Mouse (Mus musculus): ENCODE measurements around the gene Kcnj10. TPM values are rescaled to one million over a fixed set of nuclear protein-coding genes. Genes with fewer than 3 reads are reported as not detected.

The Kcnj10 gene
- total RNA-seq, 1 experiment from 2014 or later, result not detected

DNA sequence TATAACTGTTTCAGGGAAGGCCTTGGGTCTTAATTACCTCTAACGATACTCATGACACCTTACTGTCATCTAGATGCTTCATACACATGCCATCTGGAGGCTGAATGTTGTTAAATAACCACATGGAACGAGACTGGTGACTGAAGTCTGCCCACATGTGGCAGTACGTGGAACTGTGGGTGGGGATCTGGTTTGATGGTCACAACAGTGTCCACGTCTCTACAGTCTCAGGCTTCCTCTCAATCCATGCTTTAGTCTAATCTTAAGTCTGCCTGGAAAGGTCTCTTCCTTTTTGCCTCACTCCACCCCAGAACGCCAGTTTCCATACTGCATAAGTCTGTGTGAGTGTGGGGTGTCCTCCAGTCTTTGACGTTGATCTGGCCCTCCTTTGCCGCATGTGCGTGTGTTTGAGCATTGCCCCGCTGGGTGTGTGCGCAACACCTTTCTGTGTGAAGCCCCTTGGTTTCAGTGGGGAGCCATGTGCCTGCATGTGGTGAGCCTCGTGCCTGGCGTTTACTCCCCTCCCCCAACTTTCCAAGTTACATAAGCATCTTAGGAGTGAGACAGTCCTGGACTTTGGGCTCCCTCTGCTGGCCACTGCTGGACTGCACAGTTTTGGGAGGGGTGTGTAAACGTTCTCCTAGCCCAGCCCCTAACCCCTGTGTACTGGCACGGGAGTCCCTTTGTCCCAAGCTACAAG, 31.2 kb upstream of the Kcnj10 start:
- peak; percentile 34 to 40 for ATAC-seq (replicated peaks in 1 of 2; ENCODE audit: insufficient read depth in 1 of 2, low FRiP score in 2 of 2, low TSS enrichment in 1 of 2, low read depth in 1 of 2, poor library complexity in 2 of 2, severe bottlenecking in 2 of 2)

- peak; percentile 13 to 18 for ATAC-seq (replicated peaks in 1 of 2; ENCODE audit: insufficient read depth in 1 of 2, low FRiP score in 2 of 2, low TSS enrichment in 1 of 2, low read depth in 1 of 2, poor library complexity in 2 of 2, severe bottlenecking in 2 of 2)
These were observed 29.6 kb upstream of the Kcnj10 start for GRCm38 (mm10) chr1:172311248-172311906.

GRCm38 (mm10) chr1:172311921-172312767, 28.9 kb upstream of the Kcnj10 start:
- ATAC-seq (replicated peaks in 1 of 2; ENCODE audit: insufficient read depth in 1 of 2, low FRiP score in 2 of 2, low TSS enrichment in 1 of 2, low read depth in 1 of 2, poor library complexity in 2 of 2, severe bottlenecking in 2 of 2), result peak; percentile 51 to 54

DNA sequence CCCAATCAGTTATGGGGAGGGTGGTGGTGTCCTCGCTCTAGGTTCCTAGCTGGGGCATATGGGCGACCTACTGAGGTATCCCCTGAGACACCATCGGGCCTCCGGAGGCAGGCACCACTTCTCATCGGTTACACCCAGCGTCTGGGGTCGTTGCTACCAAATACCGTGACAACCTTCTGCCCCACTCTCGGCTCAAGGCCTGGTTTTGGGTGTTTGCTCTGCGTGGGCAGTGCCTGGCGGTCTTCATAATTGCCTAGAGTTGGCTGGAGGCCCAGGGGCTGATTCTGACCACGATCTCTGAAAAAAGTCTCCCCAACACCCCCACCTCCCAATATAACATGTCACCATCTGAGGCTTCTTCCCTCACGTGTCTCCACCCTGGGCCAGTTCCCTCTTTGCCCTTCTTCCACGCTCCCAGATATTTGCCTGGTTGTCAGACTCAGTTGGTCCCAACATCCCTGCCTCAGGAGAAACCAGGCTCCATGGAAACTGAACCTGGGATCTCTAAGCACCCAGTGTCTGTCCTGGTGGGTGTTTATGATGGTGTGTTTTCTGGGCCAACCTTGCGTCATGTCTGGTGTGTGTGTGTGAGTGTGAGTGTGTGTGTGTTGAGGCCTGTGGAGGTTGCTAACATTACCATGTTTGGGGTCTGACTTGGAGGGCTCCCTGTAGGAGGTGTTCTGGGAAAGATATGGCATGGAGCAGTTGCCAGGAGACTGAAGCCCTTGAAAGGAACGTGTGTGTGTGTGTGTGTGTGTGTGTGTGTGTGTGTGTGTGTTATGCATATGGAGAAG, 28.0 kb upstream of the Kcnj10 start:
- no peak for ATAC-seq (replicated peaks in 1 of 2; ENCODE audit: insufficient read depth in 1 of 2, low FRiP score in 2 of 2, low TSS enrichment in 1 of 2, low read depth in 1 of 2, poor library complexity in 2 of 2, severe bottlenecking in 2 of 2)

DNA sequence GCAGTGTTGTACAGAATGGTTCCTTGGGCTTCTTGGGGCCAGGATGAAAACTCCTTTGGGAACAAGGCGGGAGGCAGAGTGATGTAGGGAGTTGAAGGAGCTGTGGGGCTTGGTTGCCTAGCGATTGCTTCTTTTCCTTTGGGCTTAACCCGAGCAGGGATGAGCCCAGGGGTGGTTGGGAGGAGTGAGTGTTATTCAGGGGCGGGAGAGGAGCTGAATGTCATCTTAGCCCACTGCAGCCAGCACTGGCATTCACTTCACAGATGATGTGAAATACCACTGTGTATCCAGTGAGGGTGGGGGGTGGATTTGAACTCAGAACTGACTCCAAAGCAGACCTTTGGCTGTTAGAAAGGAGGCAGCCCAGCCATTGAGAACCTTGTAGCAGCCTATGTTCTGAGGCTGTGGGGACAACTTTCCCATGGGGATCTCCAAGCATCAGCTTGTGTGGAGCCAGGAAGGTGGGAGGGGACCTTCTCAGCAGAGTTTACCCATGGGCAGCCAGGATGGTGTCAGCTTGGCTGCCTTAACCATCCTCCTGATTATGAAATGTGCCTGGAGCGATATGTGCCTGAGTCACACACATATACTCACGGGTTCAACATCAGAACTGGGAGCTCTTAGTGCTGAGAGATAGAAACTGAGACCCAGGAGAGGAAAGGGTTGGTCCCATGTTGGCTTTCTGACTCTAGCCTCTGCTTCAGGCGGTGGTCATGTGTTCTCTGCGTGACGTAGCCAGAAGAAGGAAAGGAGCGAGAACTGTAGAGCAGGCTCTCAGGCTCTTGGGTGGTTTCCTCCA, 27.2 kb upstream of the Kcnj10 start:
- ATAC-seq (replicated peaks in 1 of 2; ENCODE audit: insufficient read depth in 1 of 2, low FRiP score in 2 of 2, low TSS enrichment in 1 of 2, low read depth in 1 of 2, poor library complexity in 2 of 2, severe bottlenecking in 2 of 2), result no peak

DNA sequence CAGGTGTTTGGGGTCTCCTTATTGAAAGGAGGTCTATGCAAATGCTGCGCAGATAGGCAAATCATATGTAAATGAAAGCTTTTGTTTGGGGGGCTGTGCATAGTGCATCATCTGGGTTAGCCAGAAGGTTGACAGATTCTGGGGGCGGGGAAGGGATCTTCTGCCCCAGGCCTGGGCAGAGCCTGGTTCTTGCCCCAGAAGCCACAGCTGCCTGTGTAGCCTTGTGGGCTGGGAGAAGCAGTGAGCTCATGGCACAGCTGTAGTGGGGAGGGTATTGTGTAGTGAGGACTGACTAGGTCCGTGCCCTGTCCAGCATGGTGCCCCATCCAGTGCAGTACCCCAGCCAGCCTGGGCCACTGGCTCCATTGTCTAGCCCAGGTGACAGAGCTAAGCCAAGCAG, 26.1 kb upstream of the Kcnj10 start:
- no peak for ATAC-seq (replicated peaks in 1 of 2; ENCODE audit: insufficient read depth in 1 of 2, low FRiP score in 2 of 2, low TSS enrichment in 1 of 2, low read depth in 1 of 2, poor library complexity in 2 of 2, severe bottlenecking in 2 of 2)

- no peak for ATAC-seq (replicated peaks in 1 of 2; ENCODE audit: insufficient read depth in 1 of 2, low FRiP score in 2 of 2, low TSS enrichment in 1 of 2, low read depth in 1 of 2, poor library complexity in 2 of 2, severe bottlenecking in 2 of 2)
These were observed 23.6 kb upstream of the Kcnj10 start for GRCm38 (mm10) chr1:172317431-172317830.

DNA sequence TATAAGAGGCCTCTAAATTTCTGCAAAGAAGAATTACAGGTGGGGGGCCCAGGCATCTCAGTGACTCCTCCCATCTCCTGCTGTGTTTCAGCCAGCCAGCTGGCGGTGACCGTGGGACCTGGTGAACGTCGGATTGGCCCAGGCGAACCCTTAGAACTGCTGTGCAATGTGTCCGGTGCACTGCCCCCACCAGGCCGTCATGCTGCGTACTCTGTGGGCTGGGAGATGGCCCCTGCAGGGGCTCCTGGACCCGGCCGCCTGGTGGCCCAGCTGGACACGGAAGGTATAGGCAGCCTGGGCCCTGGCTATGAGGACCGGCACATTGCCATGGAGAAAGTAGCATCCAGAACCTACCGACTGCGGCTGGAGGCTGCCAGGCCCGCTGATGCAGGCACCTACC, 23.1 kb upstream of the Kcnj10 start:
- ATAC-seq (replicated peaks in 1 of 2; ENCODE audit: insufficient read depth in 1 of 2, low FRiP score in 2 of 2, low TSS enrichment in 1 of 2, low read depth in 1 of 2, poor library complexity in 2 of 2, severe bottlenecking in 2 of 2), result no peak

- ATAC-seq (replicated peaks in 1 of 2; ENCODE audit: insufficient read depth in 1 of 2, low FRiP score in 2 of 2, low TSS enrichment in 1 of 2, low read depth in 1 of 2, poor library complexity in 2 of 2, severe bottlenecking in 2 of 2), result no peak
These were observed 22.5 kb upstream of the Kcnj10 start for GRCm38 (mm10) chr1:172318424-172319035.

DNA sequence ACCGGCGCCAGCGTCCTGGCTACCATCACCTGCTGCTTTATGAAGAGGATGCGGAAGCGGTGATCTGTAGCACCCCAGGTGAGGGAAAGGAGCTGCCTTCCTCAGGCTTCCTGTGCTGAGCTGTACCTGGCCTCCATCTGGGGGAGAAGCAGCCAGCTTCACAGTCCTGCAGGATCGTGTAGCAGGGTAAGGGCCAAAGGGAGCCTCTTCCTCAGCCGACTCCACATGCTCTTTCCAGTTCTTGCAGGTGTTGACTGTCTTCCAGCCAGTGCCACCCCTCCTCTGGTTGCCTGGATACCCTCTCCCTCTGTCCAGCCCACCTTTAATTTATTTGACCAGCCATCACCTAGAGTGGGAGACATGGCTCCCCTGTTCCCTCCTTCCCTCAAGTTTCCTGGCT, 21.7 kb upstream of the Kcnj10 start:
- no peak for ATAC-seq (replicated peaks in 1 of 2; ENCODE audit: insufficient read depth in 1 of 2, low FRiP score in 2 of 2, low TSS enrichment in 1 of 2, low read depth in 1 of 2, poor library complexity in 2 of 2, severe bottlenecking in 2 of 2)

- no peak for ATAC-seq (replicated peaks in 1 of 2; ENCODE audit: insufficient read depth in 1 of 2, low FRiP score in 2 of 2, low TSS enrichment in 1 of 2, low read depth in 1 of 2, poor library complexity in 2 of 2, severe bottlenecking in 2 of 2)
These were observed 21.0 kb upstream of the Kcnj10 start for GRCm38 (mm10) chr1:172319921-172320411.

DNA sequence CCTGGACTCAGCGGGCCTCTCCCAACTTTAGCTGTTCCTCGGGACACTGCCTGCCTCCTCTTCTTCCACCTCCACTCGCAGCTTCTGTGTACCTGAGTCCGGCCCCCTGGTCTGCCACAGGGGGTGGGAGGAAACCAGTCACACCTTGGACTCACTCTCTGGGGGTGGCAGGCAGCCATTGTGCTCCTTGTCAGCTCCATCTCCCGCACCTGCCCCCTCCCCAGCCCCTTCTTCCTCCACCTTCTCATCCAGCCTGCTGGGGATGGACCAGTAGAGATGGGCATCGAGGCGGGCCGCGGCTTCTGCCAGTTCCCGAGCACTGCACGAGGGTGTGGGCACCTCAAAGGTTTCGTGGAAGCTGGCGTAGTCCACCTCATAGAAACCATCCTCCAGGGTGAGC, 18.3 kb upstream of the Kcnj10 start:
- no peak for ATAC-seq (replicated peaks in 1 of 2; ENCODE audit: insufficient read depth in 1 of 2, low FRiP score in 2 of 2, low TSS enrichment in 1 of 2, low read depth in 1 of 2, poor library complexity in 2 of 2, severe bottlenecking in 2 of 2)

DNA sequence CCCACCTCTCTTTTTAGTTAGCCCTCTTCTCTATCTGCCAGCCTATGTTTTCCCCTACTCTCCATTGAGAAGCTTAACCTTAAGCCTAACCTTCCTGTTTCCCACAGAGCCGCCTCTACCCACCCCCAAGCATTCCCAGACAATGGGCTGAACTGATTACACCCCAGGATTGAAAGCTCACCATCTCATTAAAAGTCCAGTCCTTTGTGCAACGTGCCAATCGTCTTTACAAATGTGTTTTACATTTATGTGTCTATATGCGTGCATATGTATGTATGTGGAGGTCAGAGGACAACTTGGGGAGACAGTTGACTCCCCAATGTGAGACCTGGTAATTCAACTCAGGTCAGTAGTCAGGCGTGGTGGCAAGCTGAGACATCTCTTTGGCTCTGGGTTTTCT, 17.7 kb upstream of the Kcnj10 start:
- ATAC-seq (replicated peaks in 1 of 2; ENCODE audit: insufficient read depth in 1 of 2, low FRiP score in 2 of 2, low TSS enrichment in 1 of 2, low read depth in 1 of 2, poor library complexity in 2 of 2, severe bottlenecking in 2 of 2), result no peak

- no peak for ATAC-seq (replicated peaks in 1 of 2; ENCODE audit: insufficient read depth in 1 of 2, low FRiP score in 2 of 2, low TSS enrichment in 1 of 2, low read depth in 1 of 2, poor library complexity in 2 of 2, severe bottlenecking in 2 of 2)
These were observed 17.1 kb upstream of the Kcnj10 start for GRCm38 (mm10) chr1:172323801-172324359.

- peak; percentile 73 to 86 for ATAC-seq (replicated peaks in 1 of 2; ENCODE audit: insufficient read depth in 1 of 2, low FRiP score in 2 of 2, low TSS enrichment in 1 of 2, low read depth in 1 of 2, poor library complexity in 2 of 2, severe bottlenecking in 2 of 2)
These were observed 16.3 kb upstream of the Kcnj10 start for GRCm38 (mm10) chr1:172324725-172325124.

Measured in hematopoietic stem cell, adult 5-6 weeks (primary cell).